Mouse (Mus musculus) spleen, adult 2 months (tissue): ENCODE data around the gene Gm14226.

Experiments used
- CTCF ChIP-seq: fragments of 200-500 bp; IDR thresholded peaks from 2 replicates; pipeline ENCODE4 v1.5.1; 2011; ENCODE audit warnings: mild to moderate bottlenecking, inconsistent platforms; ENCODE audit not compliant: insufficient read depth, insufficient read length, insufficient replicate concordance; ENCODE audit errors: extremely low read depth
- POLR2A ChIP-seq: fragments of 200-500 bp; IDR thresholded peaks from 2 replicates; pipeline ENCODE4 v1.6.1; 2011; ENCODE audit warnings: low read depth, low read length, inconsistent platforms

DNA sequence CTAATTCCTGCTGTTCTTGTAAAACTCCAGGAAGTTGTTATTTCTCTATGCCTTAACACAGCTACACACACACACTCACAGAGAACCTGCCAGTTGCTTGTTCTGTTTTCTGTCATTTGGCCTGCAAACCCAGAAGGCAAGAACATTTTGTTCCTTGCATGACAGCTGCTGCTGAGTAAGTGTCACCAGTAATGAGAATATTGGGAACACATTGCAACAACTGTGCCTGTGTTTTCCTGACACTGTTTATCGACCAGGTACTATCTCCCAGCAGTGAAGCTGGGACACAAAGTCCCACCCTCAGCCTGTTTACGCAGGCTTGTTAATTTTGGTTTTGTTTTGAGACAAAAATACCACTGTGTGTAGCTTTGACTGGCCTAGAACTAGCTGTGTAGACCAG, 34.6 kb downstream of the Gm14226 start:
- TF ChIP-seq POLR2A (no peak), CTCF (no peak)
